24 mouse cellular contexts compared by ENCODE assay signal in genomic region chr10:24384061-24384460, GRCm38 (mm10).
DNase-seq lines count a peak whose midpoint lies in the region; ATAC-seq lines count a peak whose summit lies in the region.
"Had no signal": no experiment of that assay in that cellular context is flagged by ENCODE, and none has a peak within 500 bp of the region (broad histone marks: within the 10 kb centered on the region; RNA-seq: fewer than 3 reads in every experiment).

No protein-coding gene starts in this region.

- no peak overlapping the region for H3K9ac ChIP-seq in embryonic facial prominence, embryonic 13.5 days
- no peak overlapping the region for H3K9ac ChIP-seq in midbrain, embryonic 14.5 days (replicated peaks; ENCODE audit: low read length)
- H3K9ac ChIP-seq: heart, embryonic 12.5 days; hindbrain, embryonic 14.5 days; intestine, embryonic 15.5 days; kidney, embryonic 15.5 days had no signal

- ATAC-seq in embryonic facial prominence, embryonic 13.5 days (ENCODE audit: insufficient number of reproducible peaks, insufficient read depth, low FRiP score, low TSS enrichment, low read depth), result peak; percentile 40; the same call in 1 of the 2 replicates
- ATAC-seq in midbrain, embryonic 14.5 days (ENCODE audit: low FRiP score, low TSS enrichment), result no peak
- ATAC-seq: activated CD4-positive, CD25-positive, alpha-beta regulatory T cell, adult 4 months; forebrain, embryonic 14.5 days; intestine, embryonic 15.5 days; Patski had no signal

- H3K27ac ChIP-seq in embryonic facial prominence, embryonic 13.5 days, result peak overlapping the region; percentile 84
- H3K27ac ChIP-seq in midbrain, embryonic 14.5 days (replicated peaks; ENCODE audit: low read depth, low read length), result no peak overlapping the region
- H3K27ac ChIP-seq: forebrain, embryonic 10.5 days; heart, adult 2 months; hindbrain, embryonic 10.5 days; hindbrain, embryonic 14.5 days; intestine, embryonic 15.5 days; kidney, embryonic 15.5 days had no signal

- H3K27me3 ChIP-seq in embryonic facial prominence, embryonic 13.5 days, result no peaks in the 10 kb centered on the region
- no peaks in the 10 kb centered on the region for H3K27me3 ChIP-seq in midbrain, embryonic 14.5 days (ENCODE audit: control insufficient read depth, insufficient read depth, low read length)
- H3K27me3 ChIP-seq: heart, embryonic 12.5 days; intestine, embryonic 15.5 days; kidney, embryonic 15.5 days; Patski had no signal

- H3K4me1 ChIP-seq in embryonic facial prominence, embryonic 13.5 days, result peaks cover 14% of the 10 kb centered on the region
- H3K4me1 ChIP-seq in midbrain, embryonic 14.5 days (ENCODE audit: control insufficient read depth, insufficient read depth, low read length), result no peaks in the 10 kb centered on the region
- H3K4me1 ChIP-seq: forebrain, embryonic 10.5 days; heart, embryonic 12.5 days; hindbrain, embryonic 10.5 days had no signal

- H3K36me3 ChIP-seq in embryonic facial prominence, embryonic 13.5 days, result no peaks in the 10 kb centered on the region
- no peaks in the 10 kb centered on the region for H3K36me3 ChIP-seq in midbrain, embryonic 14.5 days (ENCODE audit: control insufficient read depth, insufficient read depth, low read length)
- H3K36me3 ChIP-seq: forebrain, embryonic 10.5 days; heart, embryonic 12.5 days; hindbrain, embryonic 10.5 days; intestine, embryonic 15.5 days; kidney, embryonic 15.5 days had no signal

- WGBS in embryonic facial prominence, embryonic 13.5 days, result 35% methylated on average over 2 of the region's 2 CpGs
- WGBS in midbrain, embryonic 14.5 days, result 92% methylated on average over 2 of the region's 2 CpGs

- H3K4me2 ChIP-seq in embryonic facial prominence, embryonic 13.5 days, result peak overlapping the region; percentile 5; the same call in 1 of the 2 replicates
- H3K4me2 ChIP-seq in midbrain, embryonic 14.5 days (ENCODE audit: low read length), result no peak overlapping the region
- H3K4me2 ChIP-seq: heart, embryonic 12.5 days; hindbrain, embryonic 14.5 days; intestine, embryonic 15.5 days; kidney, embryonic 15.5 days had no signal

- DNase-seq in gastrocnemius, postnatal 25 days, result peak; percentile 38
- no peak for DNase-seq in gastrocnemius, postnatal 36 days
- DNase-seq in adipocyte (ENCODE audit: low spot score), result peak; percentile 29
- peak; percentile 81 for DNase-seq in fibroblast of lung, adult 2 months (ENCODE audit: low read depth)
- DNase-seq in midbrain, embryonic 14.5 days, result no peak
- no peak for DNase-seq in kidney, adult 11 months
- DNase-seq: adrenal gland, adult 2 months; adrenal gland, postnatal 25 days; cerebellum, adult 18-20 months; cerebellum, adult 9-11 months; cerebellum, postnatal 36 days; embryo, embryonic 11 days; heart, adult 2 months; kidney, adult 2 months had no signal

- no peaks in the 10 kb centered on the region for H3K9me3 ChIP-seq in embryonic facial prominence, embryonic 13.5 days
- no peaks in the 10 kb centered on the region for H3K9me3 ChIP-seq in midbrain, embryonic 14.5 days (ENCODE audit: control insufficient read depth, low read length)
- H3K9me3 ChIP-seq: forebrain, embryonic 10.5 days; heart, embryonic 12.5 days; hindbrain, embryonic 10.5 days; intestine, embryonic 15.5 days; kidney, embryonic 15.5 days had no signal

- H3K4me3 ChIP-seq in embryonic facial prominence, embryonic 13.5 days, result no peak overlapping the region
- H3K4me3 ChIP-seq in midbrain, embryonic 14.5 days (replicated peaks; ENCODE audit: low read depth, low read length), result no peak overlapping the region
- H3K4me3 ChIP-seq: forebrain, embryonic 10.5 days; heart, adult 2 months; heart, embryonic 12.5 days; hindbrain, embryonic 10.5 days; intestine, embryonic 15.5 days; kidney, embryonic 15.5 days had no signal

- intact Hi-C loops in gastrocnemius, postnatal 36 days (cut with DNase I), result no loop called here

Comparison
In these comparisons a context has a peak if more than half of its experiments do, and no peak if none do; other contexts are left out.
1. DNase-seq: peak in gastrocnemius, postnatal 25 days (single experiment), adipocyte (single experiment) and fibroblast of lung, adult 2 months (single experiment); none in gastrocnemius, postnatal 36 days (0 of 2), midbrain, embryonic 14.5 days (single experiment) and kidney, adult 11 months (single experiment).